Mouse (Mus musculus): Measurements from ENCODE around the gene Sbk1. TPM values are rescaled to one million over a fixed set of nuclear protein-coding genes. Genes with fewer than 3 reads are reported as not detected.
"Not testable (repeated sequence)": the region's sequence is repeated elsewhere in the genome, so short reads cannot be mapped to it uniquely, and the experiment has no call there.

Sbk1 gene
- polyA plus RNA-seq, 1 experiment from 2014 or later = 24.5 TPM

GRCm38 (mm10) chr7:126314273-126314672 is 41.9 kb downstream of the Sbk1 start:
- Histone ChIP-seq H3K27me3 (replicated peaks) (no peaks in the 10 kb centered on the region), H3K36me3 (no peaks in the 10 kb centered on the region), H3K9me3 (replicated peaks) (0 out of 2 replicates have a peak, but pooled peaks cover 8% of the 10 kb centered on the region), H3K4me2 (no peak overlapping the region), H3K4me1 (replicated peaks) (no peaks in the 10 kb centered on the region), H3K27ac (ENCODE audit: poor library complexity, severe bottlenecking) (no peak overlapping the region), H3K4me3 (no peak overlapping the region), H3K9ac (no peak overlapping the region)
- no peak for ATAC-seq (ENCODE audit: insufficient number of reproducible peaks, low FRiP score)
- 74% methylated on average over 8 of the region's 8 CpGs for WGBS

GRCm38 (mm10) chr7:126323729-126324128 is 51.3 kb downstream of the Sbk1 start:
- no peak for ATAC-seq (ENCODE audit: insufficient number of reproducible peaks, low FRiP score)
- peaks cover 10% of the 10 kb centered on the region; the same call in 1 of the 2 replicates for H3K27me3 ChIP-seq (replicated peaks)
- H3K4me3 ChIP-seq = no peak overlapping the region
- H3K9ac ChIP-seq = no peak overlapping the region
- no peak overlapping the region for H3K27ac ChIP-seq (ENCODE audit: poor library complexity, severe bottlenecking)
- H3K4me2 ChIP-seq = peak overlapping the region; percentile 35
- H3K9me3 ChIP-seq (replicated peaks) = no peaks in the 10 kb centered on the region
- H3K36me3 ChIP-seq = no peaks in the 10 kb centered on the region
- 8% methylated on average over 11 of the region's 11 CpGs for WGBS
- H3K4me1 ChIP-seq (replicated peaks) = no peaks in the 10 kb centered on the region

GRCm38 (mm10) chr7:126324791-126325190 is 52.4 kb downstream of the Sbk1 start:
- H3K36me3 ChIP-seq = no peaks in the 10 kb centered on the region
- peak overlapping the region; percentile 12; the same call in 1 of the 2 replicates for H3K4me3 ChIP-seq
- whole genome bisulfite sequencing = 16% methylated on average over 3 of the region's 3 CpGs
- no peaks in the 10 kb centered on the region for H3K9me3 ChIP-seq (replicated peaks)
- peak overlapping the region; percentile 56 for H3K27ac ChIP-seq (ENCODE audit: poor library complexity, severe bottlenecking)
- peaks cover 10% of the 10 kb centered on the region; the same call in 1 of the 2 replicates for H3K27me3 ChIP-seq (replicated peaks)
- peak; percentile 87 for ATAC-seq (ENCODE audit: insufficient number of reproducible peaks, low FRiP score)
- no peaks in the 10 kb centered on the region for H3K4me1 ChIP-seq (replicated peaks)
- no peak overlapping the region for H3K9ac ChIP-seq
- H3K4me2 ChIP-seq = peak overlapping the region; percentile 35

GRCm38 (mm10) chr7:126325576-126326273 is 53.3 kb downstream of the Sbk1 start:
- 23% methylated on average over 9 of the region's 9 CpGs for WGBS

GRCm38 (mm10) chr7:126328848-126329247 is 56.4 kb downstream of the Sbk1 start:
- H3K36me3 ChIP-seq; H3K4me3 ChIP-seq; H3K9ac ChIP-seq; H3K27me3 ChIP-seq (replicated peaks); H3K9me3 ChIP-seq (replicated peaks); ATAC-seq (ENCODE audit: insufficient number of reproducible peaks, low FRiP score); H3K4me2 ChIP-seq; H3K4me1 ChIP-seq (replicated peaks); H3K27ac ChIP-seq (ENCODE audit: poor library complexity, severe bottlenecking): not testable (repeated sequence)
- 79% methylated on average over 5 of the region's 6 CpGs for WGBS

More at GRCm38 (mm10) chr7:126325576-126326273, 53.3 kb downstream of the Sbk1 start:
- H3K27ac ChIP-seq (ENCODE audit: poor library complexity, severe bottlenecking); H3K36me3 ChIP-seq; H3K4me2 ChIP-seq; ATAC-seq (ENCODE audit: insufficient number of reproducible peaks, low FRiP score); H3K9me3 ChIP-seq (replicated peaks); H3K9ac ChIP-seq; H3K4me1 ChIP-seq (replicated peaks); H3K4me3 ChIP-seq; H3K27me3 ChIP-seq (replicated peaks): not testable (repeated sequence)

- no peak overlapping the region for H3K9ac ChIP-seq
- no peaks in the 10 kb centered on the region for H3K9me3 ChIP-seq (replicated peaks)
- WGBS = 74% methylated on average over 9 of the region's 9 CpGs
- ATAC-seq (ENCODE audit: insufficient number of reproducible peaks, low FRiP score) = no peak
- H3K4me2 ChIP-seq = no peak overlapping the region
- H3K4me3 ChIP-seq = no peak overlapping the region
- no peaks in the 10 kb centered on the region for H3K36me3 ChIP-seq
- no peaks in the 10 kb centered on the region for H3K4me1 ChIP-seq (replicated peaks)
- H3K27ac ChIP-seq (ENCODE audit: poor library complexity, severe bottlenecking) = no peak overlapping the region
- H3K27me3 ChIP-seq (replicated peaks) = peaks cover 4% of the 10 kb centered on the region; the same call in 1 of the 2 replicates
These were observed 57.7 kb downstream of the Sbk1 start for GRCm38 (mm10) chr7:126329907-126330645.

- H3K36me3 ChIP-seq = no peaks in the 10 kb centered on the region
- H3K4me3 ChIP-seq = no peak overlapping the region
- no peak overlapping the region for H3K27ac ChIP-seq (ENCODE audit: poor library complexity, severe bottlenecking)
- H3K27me3 ChIP-seq (replicated peaks) = peaks cover 4% of the 10 kb centered on the region; the same call in 1 of the 2 replicates
- no peak overlapping the region for H3K9ac ChIP-seq
- H3K4me2 ChIP-seq = no peak overlapping the region
- WGBS = 45% methylated on average over 2 of the region's 2 CpGs
- no peak for ATAC-seq (ENCODE audit: insufficient number of reproducible peaks, low FRiP score)
- no peaks in the 10 kb centered on the region for H3K9me3 ChIP-seq (replicated peaks)
- no peaks in the 10 kb centered on the region for H3K4me1 ChIP-seq (replicated peaks)
These were observed 58.3 kb downstream of the Sbk1 start for GRCm38 (mm10) chr7:126330693-126331092.

GRCm38 (mm10) chr7:126332691-126333090 is 60.3 kb downstream of the Sbk1 start:
- Histone ChIP-seq H3K4me2 (no peak overlapping the region), H3K36me3 (no peaks in the 10 kb centered on the region), H3K9me3 (replicated peaks) (no peaks in the 10 kb centered on the region), H3K4me3 (no peak overlapping the region), H3K27me3 (replicated peaks) (no peaks in the 10 kb centered on the region), H3K27ac (ENCODE audit: poor library complexity, severe bottlenecking) (no peak overlapping the region), H3K4me1 (replicated peaks) (no peaks in the 10 kb centered on the region), H3K9ac (no peak overlapping the region)
- no peak for ATAC-seq (ENCODE audit: insufficient number of reproducible peaks, low FRiP score)
- WGBS = 66% methylated on average over 3 of the region's 3 CpGs

GRCm38 (mm10) chr7:126335556-126335955 is 63.1 kb downstream of the Sbk1 start:
- Histone ChIP-seq H3K36me3 (no peaks in the 10 kb centered on the region), H3K9me3 (replicated peaks) (no peaks in the 10 kb centered on the region), H3K27me3 (replicated peaks) (no peaks in the 10 kb centered on the region), H3K27ac (ENCODE audit: poor library complexity, severe bottlenecking) (no peak overlapping the region), H3K4me3 (no peak overlapping the region), H3K4me2 (no peak overlapping the region), H3K4me1 (replicated peaks) (peaks cover 10% of the 10 kb centered on the region), H3K9ac (no peak overlapping the region)
- no peak for ATAC-seq (ENCODE audit: insufficient number of reproducible peaks, low FRiP score)
- WGBS = 78% methylated on average over 1 of the region's 1 CpGs

- Histone ChIP-seq H3K9ac (no peak overlapping the region), H3K36me3 (no peaks in the 10 kb centered on the region), H3K27ac (ENCODE audit: poor library complexity, severe bottlenecking) (no peak overlapping the region), H3K4me3 (no peak overlapping the region), H3K4me1 (replicated peaks) (peaks cover 16% of the 10 kb centered on the region), H3K4me2 (no peak overlapping the region), H3K9me3 (replicated peaks) (no peaks in the 10 kb centered on the region), H3K27me3 (replicated peaks) (no peaks in the 10 kb centered on the region)
- ATAC-seq (ENCODE audit: insufficient number of reproducible peaks, low FRiP score) = no peak
- 75% methylated on average over 8 of the region's 8 CpGs for WGBS
These were observed 66.5 kb downstream of the Sbk1 start for GRCm38 (mm10) chr7:126338906-126339305.

GRCm38 (mm10) chr7:126339521-126339971 is 67.1 kb downstream of the Sbk1 start:
- 70% methylated on average over 8 of the region's 8 CpGs for WGBS

More at GRCm38 (mm10) chr7:126339521-126339971, 67.1 kb downstream of the Sbk1 start:
- Histone ChIP-seq H3K36me3 (no peaks in the 10 kb centered on the region), H3K4me2 (no peak overlapping the region), H3K4me3 (no peak overlapping the region), H3K27ac (ENCODE audit: poor library complexity, severe bottlenecking) (0 out of 2 replicates have a peak overlapping the region, but pooled peaks have one; percentile 35), H3K27me3 (replicated peaks) (no peaks in the 10 kb centered on the region), H3K4me1 (replicated peaks) (peaks cover 16% of the 10 kb centered on the region), H3K9me3 (replicated peaks) (no peaks in the 10 kb centered on the region), H3K9ac (no peak overlapping the region)
- ATAC-seq (ENCODE audit: insufficient number of reproducible peaks, low FRiP score) = no peak
